Mouse (Mus musculus): ENCODE results near the gene Ptchd4.

Ptchd4 gene

DNA sequence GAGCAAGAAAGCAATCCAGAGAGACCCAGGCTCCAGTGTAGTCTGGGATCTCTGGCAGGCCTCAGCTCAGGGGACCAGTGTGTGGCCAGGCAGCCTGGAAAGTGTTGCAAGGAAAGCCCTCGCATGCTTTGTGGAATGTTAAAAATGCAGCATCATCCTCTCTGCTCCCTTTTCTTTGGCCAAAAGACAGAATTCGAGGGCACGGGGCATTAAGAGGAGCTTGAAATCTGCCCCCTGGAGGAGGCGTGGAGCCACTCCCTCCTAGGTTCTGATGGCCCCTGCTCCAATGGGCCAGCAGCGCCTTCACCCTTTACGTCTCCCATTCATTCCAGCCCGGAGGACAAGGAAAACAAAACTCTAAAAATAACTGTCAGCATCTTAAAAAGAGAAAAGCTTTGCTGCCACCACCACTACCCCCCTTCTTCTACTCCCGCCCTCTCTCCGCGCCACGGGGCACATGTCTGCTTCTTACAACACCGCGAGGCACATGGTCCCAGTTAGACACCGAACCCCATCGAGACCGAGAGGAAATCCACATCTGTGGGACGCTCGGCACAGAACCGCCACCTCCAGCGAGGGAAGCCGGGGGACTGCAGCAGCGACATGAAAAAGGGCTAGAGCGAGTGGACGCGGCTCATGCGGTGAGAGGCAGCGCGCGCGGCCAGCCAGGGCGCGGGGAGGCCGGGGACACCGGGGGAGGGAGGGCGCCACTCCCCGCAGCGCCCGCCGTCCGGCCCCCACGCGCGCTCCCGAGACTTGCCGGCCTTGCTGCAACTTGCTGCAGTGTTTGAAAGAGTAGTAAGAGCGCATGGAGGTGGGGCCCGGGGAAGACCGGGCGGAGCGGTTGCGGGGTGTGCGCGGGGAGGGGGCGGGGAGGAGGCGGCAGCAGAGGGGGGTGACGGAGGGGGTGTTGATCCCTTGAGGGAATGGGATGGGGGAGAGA, at the start of gene Ptchd4:
TSS of gene Ptchd4 (plus strand) at position 279 of the 943 bp plus-strand sequence.
- DNase-seq (ENCODE audit: low spot score), result no peak

DNA sequence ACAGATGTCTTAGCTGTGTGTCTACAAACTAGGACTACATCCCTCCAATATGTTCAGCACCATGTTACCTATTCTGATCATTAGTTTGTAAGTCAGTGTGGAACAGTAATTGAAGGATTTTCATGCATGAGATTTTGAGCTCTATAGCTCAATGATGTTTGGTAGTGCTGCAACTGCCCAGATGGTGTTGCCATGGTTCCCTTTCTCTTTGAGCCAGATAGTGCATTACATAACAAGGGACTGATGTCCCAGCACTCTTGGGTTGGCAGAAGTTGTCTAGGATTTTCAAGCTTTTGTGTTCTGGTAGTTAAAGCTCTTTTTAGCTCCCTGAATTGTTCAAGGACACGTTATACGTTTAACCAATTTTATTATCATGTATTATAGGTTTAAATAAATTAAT, 38.9 kb upstream of the Ptchd4 start:
- no peak for DNase-seq (ENCODE audit: low spot score)

DNA sequence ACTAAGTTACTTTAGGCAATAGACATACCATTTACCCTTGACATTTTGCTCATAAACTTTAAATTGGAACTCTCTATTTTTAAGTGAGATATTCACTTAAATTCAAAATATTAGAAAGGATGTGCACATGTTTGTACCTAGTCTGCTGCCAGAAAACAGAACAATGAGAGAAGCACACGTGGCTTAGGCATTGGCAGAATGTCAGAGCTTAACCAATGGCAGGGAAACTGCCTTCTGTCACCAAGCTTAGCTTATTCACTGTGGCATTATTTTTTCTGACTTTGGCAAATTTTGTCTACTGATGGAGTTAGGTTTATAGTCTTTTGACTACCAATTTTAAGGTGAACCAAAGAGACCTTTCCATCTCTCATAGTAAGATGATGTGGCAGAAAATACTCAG, 31.4 kb upstream of the Ptchd4 start:
- no peak for DNase-seq (ENCODE audit: low spot score)

DNA sequence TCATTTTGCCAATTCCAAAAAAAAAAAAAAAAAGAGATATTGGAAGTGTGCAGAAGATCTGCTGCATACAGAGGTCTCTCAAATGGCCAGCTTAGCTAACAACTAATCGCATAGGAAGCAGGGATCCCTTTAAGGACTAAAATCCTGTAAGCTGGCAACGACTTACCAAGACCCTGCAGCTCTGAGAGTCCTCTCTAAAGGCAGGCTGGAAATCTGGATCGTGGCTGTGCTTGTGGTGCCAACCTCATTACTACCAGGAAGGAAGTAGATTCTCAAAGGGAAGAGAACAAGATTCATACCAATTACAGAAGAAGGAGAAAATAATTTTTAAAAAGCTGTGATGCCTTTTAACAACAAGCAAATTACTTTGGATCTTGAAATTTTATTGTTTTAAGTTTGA, 29.5 kb upstream of the Ptchd4 start:
- no peak for DNase-seq (ENCODE audit: low spot score)

DNA sequence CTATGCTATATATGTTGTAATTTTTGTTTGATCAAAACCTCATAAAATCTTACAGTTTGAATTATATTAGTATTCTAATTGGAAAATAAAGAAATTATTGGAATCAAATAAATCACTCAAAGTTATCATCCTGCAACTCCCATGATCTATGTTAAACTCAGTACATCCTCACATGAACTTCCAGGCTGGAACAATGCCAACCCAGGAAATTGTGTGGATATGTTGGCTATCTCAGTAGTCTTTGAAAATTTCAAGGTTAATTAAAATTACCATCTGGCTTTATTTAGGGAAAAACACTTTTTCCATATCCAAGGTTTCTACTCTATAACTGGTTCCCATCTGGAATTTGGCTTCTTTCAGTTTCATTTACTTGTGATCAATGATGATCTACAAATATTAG, 25.4 kb upstream of the Ptchd4 start:
- DNase-seq (ENCODE audit: low spot score), result no peak

DNA sequence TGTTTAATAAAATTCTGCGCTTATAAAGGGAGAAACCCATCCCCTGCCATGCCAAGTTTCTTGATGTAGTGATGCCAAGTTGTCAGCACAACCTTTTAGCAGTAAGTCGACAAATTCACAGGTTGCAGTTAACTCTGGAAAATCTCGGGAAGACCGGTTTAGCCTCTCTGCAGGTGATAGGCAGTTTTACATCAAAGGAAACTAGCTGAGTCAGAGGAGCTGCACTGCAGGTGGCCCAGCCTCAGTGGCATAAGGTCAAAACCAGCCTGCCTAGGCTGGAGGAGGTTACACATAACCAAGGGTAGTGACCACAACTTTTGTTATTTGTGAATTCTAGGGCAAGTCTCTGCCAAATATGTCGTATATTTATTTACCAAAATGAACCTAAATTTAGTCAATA, 24.0 kb upstream of the Ptchd4 start:
- DNase-seq (ENCODE audit: low spot score), result no peak

DNA sequence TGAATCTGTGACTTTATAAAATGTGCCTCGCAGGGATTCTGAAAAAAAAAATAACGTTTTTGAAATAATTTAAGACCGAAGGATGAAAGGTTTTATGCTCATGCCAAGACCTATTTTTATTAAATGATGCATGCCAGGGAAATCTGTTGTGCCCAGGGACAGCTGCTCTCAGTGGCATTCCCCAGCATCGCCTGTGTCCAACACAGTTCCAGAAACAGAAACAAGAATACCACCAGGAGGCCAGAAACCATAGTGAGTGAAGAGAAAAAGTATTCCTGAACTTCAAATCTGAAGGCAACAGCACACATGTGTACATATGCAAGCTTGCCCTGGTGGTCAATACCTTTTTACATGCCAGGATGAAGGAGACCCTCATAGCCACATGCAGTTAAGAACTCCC, 17.8 kb upstream of the Ptchd4 start:
- no peak for DNase-seq (ENCODE audit: low spot score)

DNA sequence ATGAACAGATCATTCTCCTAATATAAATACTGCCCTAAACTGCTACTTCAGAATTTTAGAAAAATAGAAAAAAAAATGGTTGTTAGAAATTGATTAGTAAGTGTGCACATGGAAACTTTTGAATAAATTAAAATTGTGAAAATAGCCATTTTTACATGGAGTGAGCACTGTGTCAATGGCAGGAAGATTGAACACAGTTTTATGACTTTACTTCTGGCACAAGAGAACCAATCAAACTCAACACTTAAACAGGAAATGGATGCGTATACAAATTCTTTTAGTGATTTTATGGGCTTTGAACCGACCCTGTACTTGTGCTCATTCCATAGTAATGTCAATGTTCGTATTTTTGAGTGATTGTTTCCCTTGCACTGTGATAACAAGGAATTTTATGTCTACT, 16.1 kb upstream of the Ptchd4 start:
- no peak for DNase-seq (ENCODE audit: low spot score)

DNA sequence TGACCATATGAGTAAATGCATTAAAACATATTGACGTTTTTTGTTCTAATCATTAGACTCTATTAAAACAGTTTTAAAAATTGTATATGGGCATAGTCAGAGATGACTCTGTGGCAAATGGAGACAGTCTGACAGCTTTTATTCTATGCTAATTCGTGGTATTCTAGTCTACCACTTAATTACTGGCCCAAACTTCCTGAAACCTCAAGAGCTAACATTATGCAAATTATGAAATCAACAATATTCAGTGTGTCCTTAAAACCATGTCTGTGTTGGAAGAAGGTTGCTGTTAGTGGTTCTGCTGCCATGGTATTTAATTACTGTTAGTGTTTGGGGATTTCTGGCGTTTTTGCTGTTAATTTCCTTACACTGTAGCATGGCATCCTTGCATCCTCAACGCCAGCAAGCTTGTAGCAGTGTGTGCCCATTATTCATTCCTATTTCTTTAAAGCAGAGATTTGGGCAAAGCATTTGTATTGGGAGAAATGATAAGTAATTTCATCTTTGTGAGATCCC, 12.6 kb upstream of the Ptchd4 start:
- DNase-seq (ENCODE audit: low spot score), result no peak

DNA sequence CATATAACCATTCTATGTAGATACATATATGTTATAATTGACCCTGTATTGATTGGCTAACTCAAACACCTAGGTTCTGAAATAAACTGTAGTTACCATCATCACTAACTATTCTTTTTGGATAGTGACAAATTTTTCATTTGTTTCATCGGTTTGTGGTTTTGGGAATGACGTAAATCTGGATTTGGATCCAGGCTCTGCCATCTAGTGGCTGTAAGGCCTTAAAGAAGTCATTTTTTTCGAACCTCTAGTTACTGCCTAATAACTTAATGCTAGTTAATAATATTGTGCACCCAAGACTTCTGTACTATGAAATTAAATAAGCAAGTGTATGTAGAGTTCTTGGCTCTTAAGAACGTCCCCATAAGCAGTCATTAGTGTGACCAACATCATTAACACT, 11.5 kb upstream of the Ptchd4 start:
- DNase-seq (ENCODE audit: low spot score), result no peak

DNA sequence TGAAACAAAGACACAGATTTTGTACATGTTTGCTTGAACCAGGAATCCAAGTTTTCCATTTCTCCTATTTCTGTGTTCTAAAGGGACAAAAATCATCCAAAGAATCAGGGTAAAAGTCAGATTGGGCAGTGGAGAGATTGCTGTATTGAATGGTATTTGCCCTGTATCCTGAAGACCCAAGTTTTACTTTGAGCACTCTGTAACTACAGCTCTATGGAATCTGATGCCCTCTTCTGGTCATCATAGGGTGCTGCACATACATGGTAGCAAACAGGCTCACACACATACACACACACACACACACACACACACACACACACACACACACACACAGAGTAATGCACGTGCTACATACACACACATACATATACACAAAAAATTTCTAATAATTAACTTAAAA, 8.7 kb upstream of the Ptchd4 start:
- no peak for DNase-seq (ENCODE audit: low spot score)

DNA sequence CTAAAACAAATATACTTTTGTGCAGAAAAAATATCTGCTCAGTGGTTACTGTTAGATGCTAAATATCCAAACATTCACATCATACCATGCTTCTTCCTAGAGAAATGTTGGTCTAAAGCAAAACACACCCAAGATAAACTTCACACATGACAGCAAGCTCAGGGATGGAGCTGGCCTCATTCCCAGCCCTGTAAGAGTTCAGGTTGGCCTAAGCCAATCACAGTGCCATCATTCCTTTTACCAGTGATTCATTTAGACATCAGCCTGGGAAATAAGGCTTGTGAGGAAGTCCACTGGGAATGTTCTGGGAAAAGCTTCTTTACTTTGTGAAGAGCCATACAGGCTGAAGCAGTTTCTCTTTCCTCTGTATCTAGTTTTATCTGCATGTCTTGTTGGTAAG, 5.6 kb upstream of the Ptchd4 start:
- DNase-seq (ENCODE audit: low spot score), result no peak

DNA sequence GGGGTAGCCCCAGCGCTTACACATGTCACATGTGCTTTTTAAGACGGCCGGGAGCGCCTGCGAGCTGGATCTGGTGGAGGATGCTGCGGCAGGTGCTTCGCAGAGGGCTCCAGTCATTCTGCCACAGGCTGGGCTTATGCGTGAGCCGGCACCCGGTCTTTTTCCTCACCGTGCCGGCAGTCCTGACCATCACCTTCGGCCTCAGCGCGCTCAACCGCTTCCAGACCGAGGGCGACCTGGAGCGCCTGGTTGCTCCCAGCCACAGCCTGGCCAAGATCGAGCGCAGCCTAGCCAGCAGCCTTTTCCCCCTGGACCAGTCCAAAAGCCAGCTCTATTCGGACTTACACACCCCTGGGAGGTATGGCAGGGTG, 850 bp downstream of the Ptchd4 start:
- no peak for DNase-seq (ENCODE audit: low spot score)

DNA sequence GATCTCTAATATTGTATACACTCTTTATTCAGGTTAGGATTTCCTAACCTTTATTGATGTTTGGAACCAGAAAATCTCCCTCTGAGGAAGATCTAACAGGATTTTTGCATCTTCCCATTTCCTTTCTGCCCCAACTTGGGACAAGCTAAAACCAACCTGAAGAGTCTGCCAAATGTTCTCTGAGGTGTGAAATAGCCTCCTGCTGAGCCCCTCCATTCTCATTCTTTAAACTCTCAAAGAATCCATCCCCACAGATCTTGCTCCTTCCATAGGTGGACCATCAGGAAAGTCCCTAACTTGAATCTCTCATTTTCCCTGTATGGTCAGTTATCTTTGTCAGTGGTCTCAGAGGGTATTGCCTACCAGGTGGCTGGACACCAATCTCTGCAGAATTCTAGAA, 20.0 kb downstream of the Ptchd4 start:
- no peak for DNase-seq (ENCODE audit: low spot score)

DNA sequence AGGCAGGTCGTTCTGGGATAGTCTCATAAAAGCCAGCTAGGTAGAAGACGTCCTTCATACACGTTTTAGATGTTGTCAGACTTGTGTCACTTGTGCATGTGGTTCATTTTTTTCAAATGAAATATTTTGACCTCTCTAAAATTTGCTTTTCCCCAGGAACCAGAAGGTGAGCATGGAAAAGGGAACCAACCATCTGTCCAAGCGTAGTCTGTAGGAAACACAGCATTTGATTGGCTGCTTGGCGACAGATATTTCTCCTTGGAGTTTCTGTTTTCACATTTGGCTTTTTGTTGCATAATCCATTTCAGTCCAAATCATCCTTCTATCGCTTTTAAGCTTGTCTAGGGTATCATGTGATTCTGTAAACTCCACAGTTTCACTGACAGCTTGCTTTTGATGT, 20.8 kb downstream of the Ptchd4 start:
- DNase-seq (ENCODE audit: low spot score), result no peak

DNA sequence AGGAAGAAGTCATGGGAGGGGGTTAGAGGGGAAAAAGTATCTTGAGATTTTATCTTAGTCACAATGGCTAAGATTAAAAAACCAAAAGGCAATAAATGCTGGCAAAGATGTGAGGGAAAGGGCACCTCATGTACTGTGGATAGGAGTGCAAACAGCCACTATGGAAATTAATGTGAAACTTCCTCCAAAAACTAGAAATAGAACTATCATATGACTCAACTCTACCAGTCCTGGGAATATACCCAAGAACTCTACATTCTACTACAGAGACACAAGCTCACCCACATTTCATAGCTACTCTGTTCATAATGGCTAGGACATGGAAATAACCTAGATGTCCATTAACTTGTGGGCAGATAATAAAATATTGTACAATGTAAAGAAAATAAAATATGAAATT, 30.3 kb downstream of the Ptchd4 start:
- no peak for DNase-seq (ENCODE audit: low spot score)

DNA sequence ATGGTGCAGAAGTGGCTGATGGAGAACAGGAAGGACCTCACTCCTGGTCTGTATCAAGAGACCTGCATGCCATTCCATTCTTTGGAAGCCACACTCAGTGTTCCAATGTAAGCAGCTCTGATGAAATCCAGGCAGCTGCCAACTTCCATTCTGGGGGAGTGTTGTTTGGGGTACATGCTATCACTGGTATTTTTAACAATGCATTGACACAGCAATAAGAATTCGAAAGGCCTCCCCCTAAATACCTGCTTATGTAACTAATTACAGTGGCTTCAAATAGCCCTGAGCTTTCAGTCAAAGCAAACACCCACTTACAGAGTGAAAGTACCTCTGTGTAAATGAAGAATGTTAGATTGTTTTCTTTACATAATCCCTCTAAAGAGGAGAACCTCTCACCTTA, 42.7 kb downstream of the Ptchd4 start:
- no peak for DNase-seq (ENCODE audit: low spot score)

DNA sequence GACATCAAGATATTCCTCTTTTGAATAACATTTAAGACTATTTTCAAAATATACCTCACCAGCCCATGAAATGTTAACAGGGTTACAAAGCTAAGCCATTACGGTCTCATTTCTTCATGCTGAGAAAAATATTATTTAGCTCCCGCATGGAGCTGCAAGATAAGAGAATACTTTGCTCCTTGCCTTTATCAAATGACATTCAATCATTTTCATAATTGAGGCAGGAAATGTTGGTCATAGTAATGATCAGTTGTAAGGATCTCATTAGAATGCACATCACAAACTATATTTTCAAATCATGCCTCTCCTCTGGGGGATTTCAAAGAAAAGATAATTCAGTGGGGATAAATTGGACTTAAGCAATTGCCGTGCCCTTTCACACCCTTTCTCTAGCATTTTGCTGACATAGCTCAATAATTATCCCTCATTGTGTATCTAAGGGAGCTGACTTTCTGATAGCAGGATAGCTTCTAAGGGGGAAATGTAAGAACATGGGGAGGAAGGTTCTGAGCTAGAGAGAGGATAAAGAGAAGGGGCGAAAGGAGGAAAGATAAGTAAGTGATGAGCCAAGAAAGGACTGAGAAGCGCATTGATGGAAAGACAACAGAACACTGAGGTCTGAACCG, 47.5 kb downstream of the Ptchd4 start:
- no peak for DNase-seq (ENCODE audit: low spot score)

DNA sequence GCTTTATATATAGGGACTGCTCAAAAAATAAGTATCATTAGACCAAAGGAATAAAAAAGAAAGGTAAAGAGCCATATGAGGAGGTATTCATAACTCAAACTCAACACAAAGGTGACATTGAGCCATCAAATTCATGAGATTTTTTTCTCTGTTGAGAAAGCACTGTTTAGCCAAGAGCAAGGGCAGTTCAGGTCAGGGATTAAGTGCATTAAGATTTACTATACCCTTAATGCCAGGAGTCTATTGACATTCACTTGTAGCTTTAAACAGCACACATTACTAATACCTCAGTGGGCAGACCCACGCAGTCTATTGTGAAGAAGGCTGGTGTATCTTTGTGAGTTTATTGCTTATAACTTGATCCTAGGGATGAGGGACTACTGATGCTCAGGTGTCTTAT, 49.0 kb downstream of the Ptchd4 start:
- DNase-seq (ENCODE audit: low spot score), result no peak

DNA sequence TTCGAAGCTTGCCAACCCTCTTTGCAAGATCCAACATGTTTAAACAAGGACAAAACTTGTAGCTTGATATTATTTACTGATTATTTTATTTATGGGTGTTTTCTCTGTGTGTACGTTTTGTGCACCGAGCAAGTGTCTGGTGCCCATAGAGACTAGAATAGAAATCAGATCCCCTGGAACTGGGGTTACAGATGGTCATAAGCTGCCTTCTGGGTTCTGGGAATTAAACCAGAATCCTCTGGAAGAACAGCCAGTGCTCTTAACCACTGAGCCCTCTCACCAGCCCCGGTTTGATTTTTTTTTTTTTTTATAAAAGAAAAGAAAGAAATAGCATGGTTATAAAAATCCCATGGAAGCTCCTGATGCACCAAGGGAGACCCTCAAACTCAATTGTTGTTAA, 59.1 kb downstream of the Ptchd4 start:
- no peak for DNase-seq (ENCODE audit: low spot score)

DNA sequence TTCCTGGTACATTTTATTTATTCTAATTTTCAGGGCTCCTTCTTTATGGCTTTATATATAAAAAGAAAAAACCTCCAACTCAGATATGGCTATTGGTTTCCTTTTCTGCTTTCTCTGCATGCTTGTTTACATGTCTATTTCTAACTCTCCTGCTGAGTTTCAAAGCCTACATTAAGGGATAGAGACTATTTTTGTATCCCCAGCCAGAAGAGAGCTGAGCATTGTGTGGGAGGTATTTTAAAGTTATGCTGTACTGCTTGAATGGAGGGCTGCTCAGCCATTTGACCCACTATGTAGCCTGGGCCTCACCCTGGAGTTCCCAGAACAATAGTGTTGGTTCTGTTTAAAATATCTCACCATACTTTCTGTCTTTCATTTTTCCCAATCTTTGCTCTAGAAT, 77.3 kb downstream of the Ptchd4 start:
- DNase-seq (ENCODE audit: low spot score), result no peak

DNA sequence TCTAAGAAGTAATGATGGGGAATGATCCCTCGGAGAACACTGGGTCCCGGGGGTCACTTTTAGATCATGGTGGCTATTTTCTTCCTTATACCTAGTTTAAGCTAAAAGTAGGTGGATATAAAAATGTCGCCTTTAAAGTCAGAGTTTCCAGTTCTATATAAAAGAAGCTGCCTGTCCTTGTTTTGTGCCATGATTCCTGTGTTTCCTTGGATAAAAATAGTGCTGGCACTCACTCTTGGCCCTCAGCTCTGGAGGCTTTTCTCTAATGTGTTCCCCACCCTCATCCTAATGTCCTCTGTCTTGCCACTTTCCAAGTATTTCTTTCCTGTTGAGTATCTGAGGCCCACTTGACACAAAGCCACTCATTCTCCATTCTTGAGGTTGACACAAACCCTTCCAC, 79.6 kb downstream of the Ptchd4 start:
- no peak for DNase-seq (ENCODE audit: low spot score)

DNA sequence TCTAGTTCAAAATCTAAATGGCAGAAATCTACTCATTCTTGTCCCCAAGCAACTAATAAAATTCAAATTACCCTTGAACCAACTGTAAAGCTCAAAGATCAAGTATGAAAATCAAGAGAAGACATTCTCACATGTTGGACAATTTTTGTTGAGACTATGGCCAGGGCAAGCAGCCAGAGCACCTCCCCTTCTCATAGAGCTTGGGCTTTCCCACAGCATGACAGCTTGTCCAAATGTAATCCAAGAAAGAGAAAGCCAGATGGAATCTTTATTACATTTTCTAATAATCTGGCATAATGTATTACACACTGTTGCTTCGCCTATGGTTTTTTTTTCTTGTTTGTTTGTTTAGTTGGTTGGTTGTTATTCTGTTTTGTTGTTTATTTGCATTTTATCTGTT, 102.7 kb downstream of the Ptchd4 start:
- no peak for DNase-seq (ENCODE audit: low spot score)

DNA sequence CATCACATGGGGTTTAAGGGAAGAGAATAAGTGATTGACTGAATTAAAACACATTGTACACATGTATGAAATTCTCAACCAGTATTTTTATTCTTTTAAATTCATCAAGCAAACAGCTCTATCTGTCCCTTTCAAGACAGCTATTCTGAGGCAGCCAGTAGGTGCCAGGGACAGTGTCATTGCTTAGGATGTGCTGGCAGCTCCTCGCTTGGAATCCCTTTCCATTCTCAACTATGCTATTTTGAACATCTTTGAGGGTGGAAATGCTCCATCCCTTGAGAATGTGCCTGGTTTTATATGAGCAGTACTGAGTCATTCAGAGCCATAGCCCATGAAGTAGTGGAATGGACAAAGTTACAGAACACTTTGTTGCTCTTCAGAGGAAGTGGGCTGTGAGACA, 112.2 kb downstream of the Ptchd4 start:
- DNase-seq (ENCODE audit: low spot score), result no peak
